ENCODE assay signal across 30 mouse cellular contexts in the genomic region with DNA sequence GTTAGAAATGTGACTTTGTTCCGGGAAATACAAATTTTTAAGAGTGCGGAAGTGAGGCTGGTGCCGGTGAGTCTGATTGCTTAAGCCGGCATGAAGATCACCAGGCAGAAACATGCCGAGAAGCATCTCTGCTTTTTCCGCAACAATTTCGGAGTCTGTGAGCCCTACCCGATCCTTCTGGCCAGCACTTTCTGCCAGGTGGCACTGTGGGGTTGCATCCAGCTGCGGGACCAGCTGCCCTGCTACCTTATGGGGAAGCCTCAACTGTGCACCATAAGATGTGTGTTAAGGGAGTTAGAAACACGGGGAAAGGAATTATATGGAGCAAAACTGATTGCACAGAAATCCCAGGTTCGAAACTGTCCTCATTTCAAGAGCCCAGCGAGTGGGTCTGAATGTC. TPM values are rescaled to one million over a fixed set of nuclear protein-coding genes. Genes with fewer than 3 reads are reported as not detected.
"Had no signal": no experiment of that assay in that cellular context is flagged by ENCODE, and none has a peak within 500 bp of the region (broad histone marks: within the 10 kb centered on the region; RNA-seq: fewer than 3 reads in every experiment).

No protein-coding gene starts in this region.

- H3K9me3 ChIP-seq: limb, embryonic 12.5 days; liver, embryonic 12.5 days; liver, embryonic 15.5 days; lung, embryonic 15.5 days; midbrain, embryonic 10.5 days; midbrain, embryonic 13.5 days had no signal

- H3K4me2 ChIP-seq: limb, embryonic 12.5 days; liver, embryonic 12.5 days; liver, embryonic 15.5 days; lung, embryonic 15.5 days; midbrain, embryonic 13.5 days had no signal

- H3K27ac ChIP-seq: kidney, postnatal 0 days; layer of hippocampus, adult 2 months; left cerebral cortex, adult 2 months; limb, embryonic 12.5 days; liver, embryonic 12.5 days; liver, embryonic 15.5 days; lung, embryonic 15.5 days; midbrain, embryonic 10.5 days; midbrain, embryonic 13.5 days had no signal

- H3K36me3 ChIP-seq: limb, embryonic 12.5 days; liver, embryonic 12.5 days; liver, embryonic 15.5 days; lung, embryonic 15.5 days; midbrain, embryonic 10.5 days; midbrain, embryonic 13.5 days had no signal

- ATAC-seq: liver, embryonic 12.5 days; midbrain, embryonic 13.5 days had no signal

- H3K27me3 ChIP-seq: limb, embryonic 12.5 days; liver, embryonic 12.5 days; liver, embryonic 15.5 days; lung, embryonic 15.5 days; midbrain, embryonic 13.5 days had no signal

- DNase-seq: kidney, adult 2 months; kidney, postnatal 25 days; layer of hippocampus, postnatal 36 days; liver; lung, adult 18-20 months; lung, postnatal 10 days; lung, postnatal 36 days; thymus, adult 18-20 months; thymus, postnatal 36 days had no signal

- H3K4me1 ChIP-seq: liver, embryonic 12.5 days; liver, embryonic 15.5 days; lung, embryonic 15.5 days; megakaryocyte, embryonic 14.5 days had no signal

- H3K4me3 ChIP-seq: layer of hippocampus, adult 2 months; left cerebral cortex, adult 2 months; limb, embryonic 12.5 days; liver, embryonic 12.5 days; liver, embryonic 15.5 days; lung, embryonic 15.5 days; megakaryocyte, embryonic 14.5 days; midbrain, embryonic 10.5 days; midbrain, embryonic 13.5 days had no signal

- H3K9ac ChIP-seq: limb, embryonic 12.5 days; liver, embryonic 12.5 days; liver, embryonic 15.5 days; lung, embryonic 15.5 days; midbrain, embryonic 13.5 days had no signal

RNA-seq across cellular contexts. Expression of a gene that starts 40.2 kb away (rescaled TPM):
- total RNA-seq: layer of hippocampus, adult 2 months; layer of hippocampus, postnatal 10 days; layer of hippocampus, postnatal 36 days; left cerebral cortex, adult 2 months; left cerebral cortex, postnatal 10 days; midbrain, postnatal 0 days had no signal
- polyA plus RNA-seq: kidney, adult 2 months; kidney, embryonic 14.5 days; kidney, postnatal 0 days; large intestine, adult 2 months; limb, embryonic 12.5 days; liver, embryonic 12.5 days; liver, embryonic 15.5 days; lung, embryonic 15.5 days; midbrain, embryonic 10.5 days; midbrain, embryonic 13.5 days; midbrain, postnatal 0 days; neural tube, embryonic 11.5 days; neural tube, embryonic 14.5 days; small intestine, adult 2 months; spleen, adult 2 months; stomach, embryonic 16.5 days; urinary bladder, adult 2 months had no signal
